Mouse (Mus musculus) neutrophil, adult 5-6 weeks (primary cell): ENCODE results near the gene Disp1. TPM values are rescaled to one million over a fixed set of nuclear protein-coding genes. Genes with fewer than 3 reads are reported as not detected.

Source experiments
- ATAC-seq: fragments of 151-379, 151-347 bp; 2 replicates; pipeline ENCODE4 v1.8.0; 2017; ENCODE audit warnings: mild to moderate bottlenecking, moderate TSS enrichment; ENCODE audit not compliant: insufficient number of reproducible peaks, poor library complexity, low FRiP score, severe bottlenecking; ENCODE audit errors: extremely low read depth
- total RNA-seq: library from RNA; stranded (forward); fragments of 200-1000 nt; gene quantifications from 2 replicates; pipeline ENCODE4 v1.2.3, GENCODE M21; 2017

The Disp1 gene
- total RNA-seq, 1 experiment from 2014 or later, result 9.5 TPM

GRCm38 (mm10) chr1:183107476-183107875 is 113.8 kb downstream of the Disp1 start:
- no peak for ATAC-seq

- no peak for ATAC-seq
These were observed 116.6 kb downstream of the Disp1 start for GRCm38 (mm10) chr1:183104696-183105095.

- no peak for ATAC-seq
These were observed 118.5 kb downstream of the Disp1 start for GRCm38 (mm10) chr1:183102775-183103174.

GRCm38 (mm10) chr1:183102153-183102552 is 119.2 kb downstream of the Disp1 start:
- ATAC-seq, result no peak

- no peak for ATAC-seq
These were observed 120.0 kb downstream of the Disp1 start for GRCm38 (mm10) chr1:183101371-183101770.

GRCm38 (mm10) chr1:183100245-183100644 is 121.1 kb downstream of the Disp1 start:
- no peak for ATAC-seq

GRCm38 (mm10) chr1:183099686-183100085 is 121.6 kb downstream of the Disp1 start:
- ATAC-seq, result no peak

GRCm38 (mm10) chr1:183097606-183098005 is 123.7 kb downstream of the Disp1 start:
- no peak for ATAC-seq

- no peak for ATAC-seq
These were observed 125.8 kb downstream of the Disp1 start for GRCm38 (mm10) chr1:183095454-183096088.

GRCm38 (mm10) chr1:183092296-183092695 is 129.0 kb downstream of the Disp1 start:
- ATAC-seq, result no peak

GRCm38 (mm10) chr1:183091203-183091602 is 130.1 kb downstream of the Disp1 start:
- ATAC-seq, result no peak

- ATAC-seq, result no peak
These were observed 132.7 kb downstream of the Disp1 start for GRCm38 (mm10) chr1:183088661-183089060.

GRCm38 (mm10) chr1:183086843-183087242 is 134.5 kb downstream of the Disp1 start:
- no peak for ATAC-seq

GRCm38 (mm10) chr1:183084085-183085050 is 137.0 kb downstream of the Disp1 start:
- ATAC-seq, result no peak

GRCm38 (mm10) chr1:183082436-183082835 is 138.9 kb downstream of the Disp1 start:
- no peak for ATAC-seq

- no peak for ATAC-seq
These were observed 140.2 kb downstream of the Disp1 start for GRCm38 (mm10) chr1:183081126-183081525.

- ATAC-seq, result no peak
These were observed 146.1 kb downstream of the Disp1 start for GRCm38 (mm10) chr1:183075121-183075822.

GRCm38 (mm10) chr1:183072263-183073050 is 148.9 kb downstream of the Disp1 start:
- 0 out of 2 replicates have a peak, but pooled peaks have one; percentile 3 for ATAC-seq
